Mouse (Mus musculus) adrenal gland, adult 2 months (tissue): Measurements from ENCODE around the gene Arrdc1. TPM values are rescaled to one million over a fixed set of nuclear protein-coding genes. Genes with fewer than 3 reads are reported as not detected.
A peak's percentile ranks its signal among the peaks of the same experiment; 100 is the strongest.
"Not testable (repeated sequence)": the region's sequence is repeated elsewhere in the genome, so short reads cannot be mapped to it uniquely, and the experiment has no call there.

Experiments used
- DNase-seq: peaks from one replicate; pipeline ENCODE4 v3.0.0; 2021
- long read RNA-seq: library from polyadenylated mRNA; stranded (forward); transcript quantifications from one replicate; pipeline ENCODE4 v2.0.0, GENCODE M21; 2021
- polyA plus RNA-seq: library from polyadenylated mRNA; depleted of rRNA; stranded (reverse); fragments of >200 nt; gene quantifications from 2 replicates; pipeline ENCODE4 v1.2.3, GENCODE M21; 2012; rRNA removed
- total RNA-seq, 2 experiments: library from RNA; stranded (reverse); gene quantifications; 2 replicates each; pipeline ENCODE4 v1.2.3; 2021

The Arrdc1 gene
- total RNA-seq: 10 to 100 TPM; 12.8 to 15.9 TPM
- polyA plus RNA-seq: 49.2 and 50.6 TPM in 2 replicates
- long read RNA-seq, partial matches to known transcripts: 1 of 9 reads
- long read RNA-seq, other reads (novel, unspliced or antisense): 4 of 9 reads

DNA sequence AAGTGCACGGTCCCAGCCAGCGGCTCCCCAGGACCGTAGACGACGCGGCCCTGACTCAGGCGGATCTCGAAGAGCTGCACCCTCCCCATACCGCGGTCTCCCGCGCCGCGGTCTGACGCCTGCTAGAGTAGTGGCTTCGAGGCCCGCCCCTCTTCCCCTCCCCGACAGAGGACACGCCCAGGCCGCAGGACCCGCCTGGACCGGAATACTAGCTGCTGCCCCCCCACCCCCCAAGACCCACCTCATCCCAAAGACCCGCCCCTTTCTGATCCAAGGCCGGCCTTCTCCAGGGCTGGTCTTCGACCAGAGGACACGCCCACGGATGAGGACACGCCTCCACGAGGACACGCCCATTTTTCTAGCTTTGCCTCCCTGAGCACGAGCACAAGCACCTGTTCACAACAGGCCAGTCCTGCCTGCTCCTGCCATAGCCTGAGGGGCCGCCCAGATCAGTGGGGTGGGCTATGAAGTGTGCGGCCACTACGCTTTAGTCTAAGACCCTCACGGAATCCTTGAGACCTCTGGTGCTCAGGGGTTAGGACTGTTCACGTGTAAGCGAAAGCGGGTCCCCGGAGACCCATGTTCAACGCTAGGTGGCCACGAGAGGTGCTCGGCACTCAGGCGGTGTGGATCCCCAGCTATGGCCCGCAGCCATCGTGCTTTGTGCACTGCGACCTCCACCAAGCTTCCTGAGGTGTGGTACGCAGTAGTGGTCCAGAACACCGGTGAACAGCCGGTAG, at the start of gene Arrdc1:
TSS of gene Arrdc1 (minus strand) at position 196 of the 740 bp plus-strand sequence.
- DNase-seq: peak; percentile 97

DNA sequence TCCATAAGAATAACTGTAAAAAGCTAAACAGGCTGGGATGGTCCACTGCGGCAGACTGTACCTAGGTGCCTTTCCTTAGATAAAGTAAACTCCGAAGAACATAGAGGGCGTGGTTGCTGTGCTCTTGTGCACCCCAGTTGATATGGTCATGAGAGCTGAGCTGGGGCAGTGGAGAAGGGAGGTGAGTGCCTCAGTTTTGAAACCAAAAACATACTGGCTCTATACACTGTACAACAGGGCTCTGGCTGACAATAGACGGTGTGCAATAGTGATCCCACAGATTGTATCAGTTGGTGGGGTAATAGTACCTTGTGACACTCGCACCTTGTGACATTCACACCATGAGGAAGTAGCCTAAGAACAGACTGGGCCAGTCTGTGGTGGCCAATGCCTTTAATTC, 41.9 kb upstream of the Arrdc1 start:
- no peak for DNase-seq

DNA sequence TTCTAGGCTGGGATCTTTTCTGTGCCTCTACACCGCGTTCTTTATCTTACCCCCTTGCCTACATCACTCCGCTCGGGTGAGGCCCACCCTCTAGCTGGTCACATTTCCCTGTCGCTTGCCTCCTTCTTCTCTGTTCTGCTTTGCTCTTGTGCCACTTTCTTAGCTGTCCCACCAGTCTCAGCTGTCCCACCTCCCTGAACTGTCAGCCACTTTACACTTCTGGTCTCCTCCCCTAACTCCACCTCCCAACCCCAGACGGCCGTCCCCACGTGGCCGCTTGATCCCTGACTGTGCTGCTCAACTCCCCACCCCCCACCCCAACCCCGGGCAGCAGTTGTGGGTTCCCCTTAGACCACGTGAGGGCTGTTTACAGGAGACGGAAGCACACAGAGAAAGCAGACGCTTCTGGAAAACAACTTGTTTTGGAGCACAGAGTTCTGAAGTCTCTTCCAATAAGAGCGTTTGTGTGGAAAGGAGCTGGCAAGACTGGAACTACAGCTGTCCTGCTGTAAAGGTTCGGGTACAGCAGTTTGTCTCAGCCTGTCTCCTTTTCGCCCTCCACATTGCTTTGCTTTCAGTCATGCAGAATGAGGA, 40.7 kb upstream of the Arrdc1 start, which contains the start of gene Pnpla7:
TSS of gene Pnpla7 (plus strand) at position 330 of the 594 bp plus-strand sequence.
- peak; percentile 91 for DNase-seq

DNA sequence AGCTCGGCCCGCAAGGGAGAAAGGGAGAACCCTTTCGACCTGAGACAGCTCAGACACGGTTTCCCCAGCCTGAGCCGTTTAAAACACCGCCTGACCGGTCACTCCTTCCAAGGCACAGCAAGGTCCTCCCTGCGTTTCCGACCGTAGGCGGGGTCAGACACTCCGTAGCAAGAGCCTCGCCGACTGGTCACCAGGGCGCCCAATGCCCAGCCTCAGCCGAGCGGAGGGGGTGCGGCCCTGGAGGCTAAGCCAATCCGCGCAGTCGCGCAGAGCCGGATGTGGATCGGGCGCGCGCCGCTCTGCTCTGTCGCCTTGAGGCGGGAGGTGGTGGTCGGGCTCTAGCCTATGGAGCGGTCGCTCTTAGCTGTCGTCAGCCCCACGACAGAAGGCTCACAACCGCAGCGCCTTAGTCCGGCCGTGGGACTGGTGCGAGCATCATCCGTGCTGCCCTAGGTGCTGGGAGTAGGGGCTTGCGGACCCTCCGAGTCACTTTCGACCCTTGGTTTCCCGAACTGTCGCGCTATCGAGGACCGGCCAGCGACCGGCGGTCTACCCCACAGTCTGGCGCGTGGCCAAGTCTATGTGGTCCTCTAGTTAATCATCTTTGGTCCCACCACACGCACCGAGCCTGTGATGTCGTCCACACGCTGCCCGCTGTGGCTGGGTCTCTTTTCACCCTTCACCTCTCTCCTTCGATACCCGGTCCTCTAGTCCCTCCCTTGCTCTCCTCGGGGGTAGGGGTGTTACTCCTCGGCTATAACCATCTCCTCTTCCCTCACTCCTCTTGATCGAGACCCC, 40.1 kb upstream of the Arrdc1 start, which contains the start of gene Mrpl41:
TSS of gene Mrpl41 (minus strand) at position 193 of the 798 bp plus-strand sequence.
- DNase-seq: peak; percentile 99

DNA sequence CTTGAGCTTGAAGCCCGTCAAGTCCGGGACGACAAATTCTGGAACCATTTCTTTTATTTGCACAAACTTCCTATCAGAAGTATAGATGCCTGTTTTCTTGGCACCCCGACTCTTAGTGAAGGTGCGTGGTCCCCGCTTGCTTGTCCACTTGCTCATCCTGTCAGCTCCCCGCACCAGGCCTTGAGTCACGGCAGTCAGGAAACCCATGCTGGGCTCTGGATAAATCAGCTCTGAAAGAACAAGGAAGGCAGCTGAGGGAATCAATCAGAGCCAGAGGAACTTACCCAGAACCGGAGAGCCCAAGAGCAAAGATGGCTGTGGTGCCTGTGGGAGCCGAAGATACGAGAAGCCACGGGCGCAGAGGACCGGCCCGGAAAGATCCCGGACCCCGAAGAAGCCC, 39.4 kb upstream of the Arrdc1 start:
- not testable (repeated sequence) for DNase-seq

DNA sequence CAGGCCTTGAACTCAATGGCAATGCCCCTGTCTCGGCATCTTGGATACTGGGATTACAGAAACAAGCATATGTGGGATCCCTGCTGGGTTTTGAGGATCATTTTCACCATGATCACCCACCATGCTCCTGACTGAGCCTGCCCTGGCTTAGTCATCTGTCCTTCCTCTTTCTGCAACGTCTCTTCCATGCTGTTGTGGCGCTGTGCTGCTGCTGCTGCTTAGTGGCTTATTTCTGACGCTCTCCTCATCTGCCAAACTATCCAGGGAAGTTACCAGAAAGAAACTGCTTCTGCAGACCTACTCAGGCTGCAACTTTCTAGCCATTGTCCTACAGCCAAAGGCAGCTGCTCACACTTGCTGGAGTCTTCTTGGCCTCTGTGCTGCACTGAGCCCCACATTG, 35.3 kb upstream of the Arrdc1 start:
- no peak for DNase-seq

DNA sequence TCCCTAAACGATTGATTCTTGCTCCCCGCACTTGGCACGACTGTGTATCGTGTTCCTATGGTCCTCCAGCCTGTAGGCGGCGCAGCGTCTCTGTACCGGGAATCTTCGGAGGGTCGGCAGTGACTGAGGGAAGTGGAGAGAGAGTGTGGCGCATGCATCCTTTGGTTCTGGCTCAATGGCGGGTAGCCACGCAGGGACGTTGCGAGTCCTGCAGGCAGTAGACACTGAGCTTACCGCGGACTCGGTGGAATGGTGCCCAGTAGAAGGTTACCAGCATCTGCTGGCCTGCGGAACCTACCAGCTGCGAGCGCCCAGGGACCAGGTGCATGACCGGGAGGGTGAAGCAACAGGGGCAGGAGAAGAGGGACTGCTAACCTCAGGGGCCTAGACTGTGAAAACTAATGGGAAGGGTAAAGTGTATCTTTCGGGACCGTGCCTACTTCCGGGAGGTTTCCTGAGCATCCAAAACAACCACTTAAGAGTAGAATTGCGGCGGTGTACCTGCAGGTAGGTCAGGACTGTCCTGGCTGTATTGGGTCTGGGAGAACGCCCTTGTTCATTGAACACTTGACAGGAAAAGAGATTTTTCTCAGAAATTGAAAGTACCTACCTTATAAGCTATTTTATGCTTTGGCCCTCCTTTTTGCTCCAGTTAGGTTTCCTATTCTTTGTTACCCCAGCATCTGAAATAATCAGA, 27.4 kb upstream of the Arrdc1 start, which contains the start of gene Dph7:
TSS of gene Dph7 (plus strand) at position 97 of the 697 bp plus-strand sequence.
- peak; percentile 87 for DNase-seq

DNA sequence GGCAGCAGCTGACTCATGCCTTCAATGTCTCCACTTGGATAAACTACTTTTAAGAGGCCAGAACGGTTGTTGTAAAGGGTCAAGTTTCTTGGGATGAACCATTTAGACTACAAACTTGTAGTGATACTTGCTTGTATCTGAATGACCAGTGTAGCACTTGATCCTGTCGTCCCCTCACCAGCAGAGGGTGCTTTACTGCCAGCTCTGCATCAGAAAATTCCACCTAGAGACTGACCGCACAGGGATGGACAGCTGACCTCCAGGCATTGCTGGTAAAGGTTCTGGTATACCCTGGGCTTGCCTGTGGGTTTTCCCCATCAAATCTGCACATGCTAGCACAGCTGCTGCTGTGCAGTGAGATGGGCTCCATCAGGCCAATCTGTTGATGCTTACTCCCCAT, 25.9 kb upstream of the Arrdc1 start:
- DNase-seq: peak; percentile 63

DNA sequence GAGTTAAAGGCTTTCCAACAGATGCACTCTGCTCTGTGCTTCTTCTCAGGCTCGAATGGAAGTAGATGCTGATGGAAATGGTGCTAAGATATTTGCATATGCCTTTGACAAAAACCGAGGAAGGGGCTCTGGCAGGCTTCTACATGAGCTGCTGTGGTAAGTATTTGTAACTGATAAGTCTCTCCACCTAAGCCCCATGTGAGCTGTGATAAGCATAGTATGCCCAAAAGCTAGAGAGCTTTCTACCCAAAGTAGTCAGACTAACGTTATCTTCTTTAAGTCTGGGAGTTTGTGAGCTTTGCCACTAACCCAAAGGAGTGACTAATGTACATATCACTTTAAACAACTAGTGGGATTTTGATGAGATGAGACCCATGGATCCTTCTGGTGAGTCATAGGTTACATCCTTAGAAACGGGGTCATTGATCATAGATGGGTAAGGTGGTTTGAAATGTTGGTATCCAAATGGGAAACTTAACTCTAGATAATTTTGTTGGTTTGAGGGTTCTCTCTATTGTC, 17.5 kb upstream of the Arrdc1 start:
- no peak for DNase-seq

DNA sequence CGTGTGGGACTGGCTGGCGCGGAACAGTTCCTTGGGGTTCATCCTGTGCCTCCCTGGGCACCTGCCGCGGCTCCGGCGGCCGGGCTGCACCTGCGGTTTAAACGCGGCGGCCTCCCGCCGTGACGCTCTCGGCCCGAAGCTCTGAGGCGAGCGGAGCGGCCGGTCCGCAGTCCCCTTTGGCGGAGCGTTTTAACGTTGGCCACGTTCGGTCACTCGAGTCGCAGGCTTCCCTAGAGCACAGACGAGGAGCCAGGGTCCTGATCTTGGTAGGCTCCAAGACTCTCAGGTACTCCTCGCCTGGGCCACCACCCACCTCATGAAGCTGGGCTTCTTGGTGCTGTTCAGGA, 15.1 kb upstream of the Arrdc1 start:
- DNase-seq: no peak

DNA sequence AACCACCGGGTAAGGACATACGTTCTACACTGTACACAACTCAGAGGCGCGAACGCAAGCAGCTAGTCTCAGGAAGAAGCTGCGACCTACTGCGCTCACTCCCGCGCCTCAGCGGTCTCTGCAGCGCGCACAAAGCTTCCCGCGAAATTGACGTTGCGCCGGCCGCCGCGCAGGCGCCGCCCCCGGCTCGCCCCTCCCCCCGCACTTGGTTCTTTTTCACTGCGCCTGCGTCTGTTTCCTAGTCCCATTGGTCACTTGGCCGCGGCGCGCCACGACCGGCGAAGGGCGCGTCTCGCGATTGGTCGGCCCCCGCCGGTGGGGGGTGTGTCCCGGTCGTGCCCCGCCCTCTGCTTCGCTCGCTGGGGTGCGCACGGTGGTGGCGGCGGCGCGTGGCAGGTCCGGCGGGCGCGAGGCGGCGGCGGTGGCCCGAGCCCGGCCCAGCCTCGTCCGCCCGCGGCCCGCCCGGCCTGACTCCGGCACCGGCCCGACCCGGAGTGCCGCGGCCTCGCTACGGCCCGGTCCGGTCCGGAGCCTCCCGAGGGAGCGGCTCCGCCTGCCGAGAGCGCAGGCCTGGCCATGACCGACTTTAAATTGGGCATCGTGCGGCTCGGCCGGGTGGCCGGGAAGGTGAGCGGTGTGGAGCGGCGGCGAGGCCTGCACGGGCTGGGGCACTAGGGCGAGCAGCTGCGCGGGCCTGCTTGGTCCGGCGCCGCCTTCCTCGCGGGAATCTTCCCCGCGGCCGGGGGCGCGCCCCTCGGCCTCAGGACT, 14.6 kb upstream of the Arrdc1 start, which contains the start of gene Zmynd19:
TSS of gene Zmynd19 (plus strand) at position 372 of the 768 bp plus-strand sequence.
- DNase-seq: peak; percentile 99

DNA sequence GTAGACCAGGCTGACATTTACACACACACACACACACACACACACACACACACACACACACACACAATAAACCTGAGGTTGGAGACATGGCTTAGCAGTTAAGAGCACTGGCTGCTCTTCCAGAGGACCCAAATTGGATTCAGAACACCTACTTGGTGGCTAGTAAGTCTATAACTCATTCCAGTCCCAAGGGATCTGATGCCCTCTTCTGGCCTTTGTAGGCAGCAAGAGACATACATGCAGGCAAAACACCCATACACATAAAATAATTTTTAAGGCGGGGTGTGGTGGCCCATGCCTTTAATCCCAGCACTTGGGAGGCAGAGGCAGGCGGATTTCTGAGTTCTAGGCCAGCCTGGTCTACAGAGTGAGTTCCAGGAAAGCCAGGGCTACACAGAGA, 9.3 kb upstream of the Arrdc1 start:
- peak; percentile 49 for DNase-seq

DNA sequence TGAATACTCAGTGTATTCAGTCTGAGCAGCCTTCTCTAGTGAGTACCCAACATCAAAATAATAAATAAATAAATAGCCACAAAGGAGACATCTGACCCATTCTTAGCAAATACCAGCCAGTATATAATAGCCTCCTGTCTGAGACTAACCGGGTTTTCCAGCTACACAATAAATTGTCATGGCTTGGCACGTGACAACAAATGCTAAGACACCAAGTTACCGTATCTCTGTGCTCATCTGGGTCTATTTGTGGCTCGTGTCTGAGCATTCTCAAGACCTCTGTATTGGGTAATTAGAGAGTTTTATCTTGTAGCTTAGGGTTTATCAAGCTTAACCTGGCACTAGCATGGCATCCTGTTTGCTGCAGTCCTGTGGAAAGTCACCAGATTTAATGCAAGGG, 7.0 kb upstream of the Arrdc1 start:
- no peak for DNase-seq

DNA sequence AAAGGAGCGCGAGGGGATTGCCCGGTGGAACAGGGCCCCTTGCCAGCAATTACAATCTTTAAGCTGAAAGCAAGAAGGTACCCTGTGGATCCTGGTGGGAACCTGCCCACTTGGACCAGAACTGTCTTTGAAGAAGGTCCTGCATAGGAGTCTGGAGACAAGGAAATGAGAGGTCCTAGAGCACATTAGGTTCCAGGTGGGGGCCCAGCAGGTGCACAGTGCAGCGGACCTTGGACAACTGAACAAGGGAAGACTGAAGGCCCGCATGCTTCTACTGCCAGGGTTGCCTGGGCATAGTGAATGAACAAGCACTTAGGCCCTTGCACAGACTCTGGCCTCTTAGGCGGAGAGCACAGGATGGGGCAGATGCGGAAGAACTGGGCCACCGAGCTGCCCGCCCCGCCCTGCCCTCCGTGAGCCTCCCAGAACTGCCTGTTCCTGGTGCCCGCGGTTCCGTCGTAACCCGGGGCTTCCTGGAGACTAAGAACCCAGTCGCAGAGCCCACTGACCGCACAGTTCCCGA, 550 bp downstream of the Arrdc1 start:
- DNase-seq: no peak

DNA sequence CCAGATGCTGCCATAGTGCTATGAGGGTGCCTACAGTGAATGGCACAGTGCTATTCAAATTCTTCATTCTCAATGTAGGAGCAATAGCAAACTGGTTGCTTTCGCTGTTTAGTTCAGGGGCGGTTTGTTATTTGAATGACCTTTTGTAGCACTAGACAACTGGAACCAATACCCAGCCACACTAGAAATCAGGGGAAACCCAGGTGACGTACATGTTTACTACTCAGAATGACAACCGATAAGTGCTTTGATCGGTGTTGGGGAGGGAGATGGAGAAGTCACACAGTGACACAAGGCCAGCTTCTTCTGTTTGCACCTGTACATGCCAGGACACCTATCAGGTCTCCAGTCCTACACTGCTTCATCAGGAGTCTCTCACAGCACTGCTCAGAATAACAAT, 5.5 kb downstream of the Arrdc1 start:
- no peak for DNase-seq

DNA sequence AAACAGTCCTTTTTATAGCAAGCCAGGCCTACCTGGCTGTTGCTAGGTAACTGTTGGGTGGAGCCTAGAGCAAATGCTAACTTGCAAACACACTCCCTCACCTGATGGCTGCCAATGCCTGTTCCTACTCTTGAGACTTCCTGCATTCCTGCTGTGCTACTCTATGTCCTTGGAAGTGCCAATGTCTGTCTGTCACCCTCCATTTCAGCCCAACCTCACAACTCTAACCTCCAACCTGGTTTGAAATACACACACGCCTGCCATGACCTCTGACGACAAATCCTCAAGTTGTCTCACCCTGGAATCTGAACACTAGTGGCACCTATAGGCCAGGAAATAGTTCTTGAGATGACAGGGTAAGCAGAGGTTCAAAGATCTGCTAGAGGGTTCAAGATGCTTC, 5.9 kb downstream of the Arrdc1 start:
- DNase-seq: no peak

DNA sequence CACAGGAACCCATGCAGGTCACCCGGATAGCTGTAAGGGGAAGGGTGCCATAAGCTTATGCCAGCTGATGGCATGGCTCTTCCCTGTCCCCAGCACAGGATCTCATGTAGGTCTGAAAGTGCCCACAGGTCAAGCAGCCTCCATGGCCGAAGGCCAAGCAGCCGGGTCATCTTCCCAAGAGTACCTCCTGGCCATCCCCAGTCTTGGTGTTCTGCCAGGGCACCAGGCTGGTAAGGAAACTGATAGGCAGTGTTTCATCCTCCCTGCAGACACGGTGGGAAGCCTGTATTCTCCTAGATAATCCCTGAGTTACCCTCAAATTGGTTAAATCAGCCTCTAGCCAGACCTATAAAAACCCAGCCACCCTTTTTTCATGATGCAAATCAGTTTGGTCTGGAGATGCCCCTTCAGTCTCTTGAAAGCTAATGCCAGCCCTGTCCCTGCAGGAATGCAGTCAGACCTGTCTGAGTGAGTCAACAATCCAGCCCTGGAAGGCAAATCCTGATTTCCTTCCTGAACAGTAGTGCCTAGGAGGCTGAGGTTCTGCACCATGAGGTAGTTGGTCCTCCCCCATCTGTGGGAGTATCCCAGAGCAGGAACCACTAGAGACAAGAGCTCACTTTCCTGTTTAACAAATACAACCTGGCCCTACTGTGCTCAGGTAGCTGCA, 7.1 kb downstream of the Arrdc1 start:
- DNase-seq: peak; percentile 25

DNA sequence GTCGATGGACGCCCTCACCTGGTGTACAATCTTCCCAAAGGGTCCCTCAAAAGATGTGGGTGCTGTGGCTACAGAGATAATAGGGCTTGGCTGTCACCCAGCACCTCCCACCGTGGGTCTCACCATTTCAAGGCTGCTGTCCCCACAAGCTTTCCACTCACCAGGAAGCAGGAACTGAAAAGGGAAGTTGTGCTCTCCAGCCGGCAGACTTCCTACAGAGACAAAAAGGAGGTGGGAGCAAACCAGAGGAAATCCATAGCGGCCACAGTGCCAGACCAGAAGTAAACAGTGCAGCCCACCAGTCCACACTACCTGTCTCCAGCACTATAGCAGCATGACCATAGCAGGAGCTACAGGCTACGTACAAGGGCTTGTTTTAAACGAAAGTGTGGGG, 8.1 kb downstream of the Arrdc1 start:
- no peak for DNase-seq

DNA sequence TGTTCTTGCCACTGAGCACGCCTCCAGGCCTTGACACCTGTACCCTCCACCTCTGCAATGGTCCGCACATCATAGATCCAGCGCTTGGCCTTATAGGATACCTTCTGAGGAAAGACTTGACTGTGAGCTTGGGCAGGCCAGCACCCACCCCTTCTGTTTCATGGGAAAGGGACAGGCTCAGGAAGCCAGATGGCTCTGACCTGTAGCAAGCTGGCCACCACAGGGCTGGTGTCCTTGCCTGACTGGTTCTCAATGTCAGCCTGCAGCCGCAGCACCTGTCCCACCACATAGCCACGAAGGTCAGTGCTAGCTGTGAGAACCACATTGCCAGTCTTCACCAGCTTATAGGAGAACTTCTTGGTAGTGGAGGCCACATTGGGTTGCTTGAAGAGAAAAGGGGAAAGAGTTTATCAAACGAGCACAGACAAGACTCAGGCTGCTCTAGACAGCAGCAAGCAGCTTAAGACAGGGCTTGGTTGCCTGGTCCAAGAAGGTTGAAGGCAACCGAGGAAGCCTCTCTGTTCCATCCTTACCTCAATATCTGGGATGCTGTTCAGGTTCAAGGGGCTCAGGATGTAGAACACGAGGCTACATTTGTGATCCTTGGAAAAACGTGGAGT, 8.6 kb downstream of the Arrdc1 start:
- no peak for DNase-seq

DNA sequence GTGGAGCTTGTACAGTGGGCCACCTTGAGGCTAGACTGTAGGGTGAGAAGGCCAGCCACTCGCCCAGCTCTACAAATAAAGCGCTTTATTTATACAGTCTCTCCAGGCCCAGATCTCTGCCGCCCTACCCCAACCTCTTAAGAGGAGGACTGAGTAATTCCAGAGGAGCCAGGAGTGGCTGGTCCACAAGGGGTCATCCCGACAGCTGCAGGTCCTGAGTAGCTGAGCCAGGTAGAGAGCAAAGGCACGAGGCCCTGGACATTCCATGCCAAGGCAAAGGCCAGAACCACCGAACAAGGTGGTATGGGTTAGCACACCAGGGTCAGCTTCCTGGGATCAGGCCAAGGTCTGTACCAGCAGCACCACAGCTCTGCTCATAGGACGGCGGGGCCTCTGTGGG, 9.8 kb downstream of the Arrdc1 start:
- DNase-seq: no peak
